Mouse (Mus musculus) inflammation-experienced regulatory T-cells, adult 16 weeks (primary cell): ENCODE measurements around the gene Gm9513. TPM values are rescaled to one million over a fixed set of nuclear protein-coding genes. Genes with fewer than 3 reads are reported as not detected.

ENCODE experiments used
- polyA plus RNA-seq: library from polyadenylated mRNA; unstranded; fragments of 100-300 nt; shearing (Covaris generic); gene quantifications from one replicate; pipeline ENCODE4 v1.2.1, GENCODE M21; 2017

Gm9513 gene
- not detected for polyA plus RNA-seq

GRCm38 (mm10) chr9:36475338-36475737 is at the start of gene Gm9513:
TSS of gene Gm9513 (plus strand) at chr9:36475638.

GRCm38 (mm10) chr9:36431584-36431983 is 43.9 kb upstream of the Gm9513 start, which contains the start of gene Gm7257:
TSS of gene Gm7257 (plus strand) at chr9:36431884.

Other genes with a start within 250 kb of the Gm9513 start
- not detected for gene Gm7257, start 43.8 kb upstream of the Gm9513 start, polyA plus RNA-seq
- gene Gm5615, start 66.3 kb downstream of the Gm9513 start, polyA plus RNA-seq, result not detected
- gene Gm17689, start 107.0 kb downstream of the Gm9513 start, polyA plus RNA-seq, result not detected
- not detected for gene A630095E13Rik, start 167.7 kb downstream of the Gm9513 start, polyA plus RNA-seq
- gene Acrv1, start 217.6 kb downstream of the Gm9513 start, polyA plus RNA-seq, result not detected